Comparison of ENCODE assay signal across 8 mouse cellular contexts in the genomic region with DNA sequence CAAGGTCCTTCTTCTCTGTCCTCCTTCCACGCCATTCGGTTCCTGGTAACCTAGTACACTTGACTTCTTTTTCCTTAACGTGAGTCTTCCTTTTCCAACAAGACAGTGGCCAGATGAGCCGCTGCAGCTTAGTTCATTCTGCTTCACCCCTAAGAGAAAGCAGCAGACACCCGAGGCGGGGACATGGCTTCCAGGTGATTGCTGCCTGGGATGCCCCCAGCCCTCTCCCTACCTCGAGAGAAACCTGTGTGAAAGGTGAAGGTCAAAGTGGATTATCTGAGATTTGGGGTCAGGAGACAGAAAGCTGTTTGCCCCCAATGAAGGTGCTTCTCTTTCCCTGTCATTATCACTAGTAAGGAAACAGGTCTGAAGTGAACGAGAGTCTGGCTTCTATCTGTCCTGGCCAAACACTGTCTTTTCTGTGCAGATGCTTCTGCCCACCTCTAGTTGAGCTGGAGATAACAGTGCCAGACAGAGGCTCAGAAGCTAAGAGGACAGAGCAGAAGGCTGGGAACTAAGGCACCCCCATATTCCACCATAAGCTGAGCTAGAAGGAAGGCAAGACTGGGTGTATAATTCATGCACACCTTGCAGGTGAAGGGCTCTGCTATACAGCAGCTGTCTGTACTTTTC. TPM values are rescaled to one million over a fixed set of nuclear protein-coding genes. Genes with fewer than 3 reads are reported as not detected.
DNase-seq lines count a peak whose midpoint lies in the region; ATAC-seq lines count a peak whose summit lies in the region.

No protein-coding gene starts in this region.

- H3K4me1 ChIP-seq in heart, embryonic 13.5 days, result peaks cover 14% of the 10 kb centered on the region
- no peaks in the 10 kb centered on the region; the same call in 1 of the 2 replicates for H3K4me1 ChIP-seq in embryonic facial prominence, embryonic 11.5 days (ENCODE audit: control insufficient read depth, insufficient read depth, low read length)
- H3K4me1 ChIP-seq in hindbrain, embryonic 15.5 days (replicated peaks), result peaks cover 14% of the 10 kb centered on the region
- H3K4me1 ChIP-seq in midbrain, embryonic 11.5 days (ENCODE audit: control insufficient read depth, insufficient read depth, low read length), result peaks cover 3% of the 10 kb centered on the region

- peak overlapping the region; percentile 78 for H3K9ac ChIP-seq in heart, embryonic 13.5 days
- no peak overlapping the region; the same call in 1 of the 2 replicates for H3K9ac ChIP-seq in embryonic facial prominence, embryonic 11.5 days (replicated peaks; ENCODE audit: low read length)
- peak overlapping the region; percentile 28; the same call in 1 of the 2 replicates for H3K9ac ChIP-seq in hindbrain, embryonic 15.5 days
- H3K9ac ChIP-seq in midbrain, embryonic 11.5 days (ENCODE audit: low read length), result peak overlapping the region; percentile 47; the same call in 1 of the 2 replicates

- H3K4me3 ChIP-seq in heart, embryonic 13.5 days, result peak overlapping the region; percentile 49
- no peak overlapping the region for H3K4me3 ChIP-seq in embryonic facial prominence, embryonic 11.5 days (ENCODE audit: low read depth, low read length)
- H3K4me3 ChIP-seq in hindbrain, embryonic 15.5 days, result peak overlapping the region; percentile 32
- peak overlapping the region; percentile 13; the same call in 1 of the 2 replicates for H3K4me3 ChIP-seq in midbrain, embryonic 11.5 days (ENCODE audit: low read depth, low read length)

- no peak overlapping the region for H3K27ac ChIP-seq in heart, embryonic 13.5 days (replicated peaks)
- no peak overlapping the region for H3K27ac ChIP-seq in embryonic facial prominence, embryonic 11.5 days (replicated peaks; ENCODE audit: low read depth, low read length)
- H3K27ac ChIP-seq in hindbrain, embryonic 15.5 days (replicated peaks), result 0 out of 2 replicates have a peak overlapping the region, but pooled peaks have one; percentile 9
- H3K27ac ChIP-seq in midbrain, embryonic 11.5 days (ENCODE audit: low read depth, low read length), result no peak overlapping the region

- H3K36me3 ChIP-seq in heart, embryonic 13.5 days, result peaks cover 33% of the 10 kb centered on the region
- H3K36me3 ChIP-seq in embryonic facial prominence, embryonic 11.5 days (replicated peaks; ENCODE audit: control insufficient read depth, insufficient read depth, low read depth, low read length), result no peaks in the 10 kb centered on the region
- H3K36me3 ChIP-seq in hindbrain, embryonic 15.5 days, result peaks cover 19% of the 10 kb centered on the region; the same call in 1 of the 2 replicates
- peaks cover 3% of the 10 kb centered on the region; the same call in 1 of the 2 replicates for H3K36me3 ChIP-seq in midbrain, embryonic 11.5 days (ENCODE audit: control insufficient read depth, insufficient read depth, low read length)

- peaks cover 25% of the 10 kb centered on the region for H3K27me3 ChIP-seq in heart, embryonic 13.5 days (replicated peaks)
- H3K27me3 ChIP-seq in embryonic facial prominence, embryonic 11.5 days (ENCODE audit: control insufficient read depth, insufficient read depth, low read length), result no peaks in the 10 kb centered on the region; the same call in 1 of the 2 replicates
- no peaks in the 10 kb centered on the region for H3K27me3 ChIP-seq in hindbrain, embryonic 15.5 days
- H3K27me3 ChIP-seq in midbrain, embryonic 11.5 days (ENCODE audit: control insufficient read depth, insufficient read depth, low read length), result no peaks in the 10 kb centered on the region

- ATAC-seq in heart, embryonic 13.5 days (ENCODE audit: extremely low read depth, insufficient number of reproducible peaks, low FRiP score, low TSS enrichment), result no peak
- no peak for ATAC-seq in embryonic facial prominence, embryonic 11.5 days (replicated peaks; ENCODE audit: insufficient number of reproducible peaks, low FRiP score, low TSS enrichment, low read depth)
- no peak for ATAC-seq in hindbrain, embryonic 15.5 days (ENCODE audit: low FRiP score, low read depth)
- ATAC-seq in midbrain, embryonic 11.5 days (ENCODE audit: low FRiP score), result no peak
- no peak for ATAC-seq in granulocyte monocyte progenitor cell, adult 5-6 weeks (replicated peaks; ENCODE audit: poor library complexity, severe bottlenecking)

- H3K9me3 ChIP-seq in heart, embryonic 13.5 days, result no peaks in the 10 kb centered on the region
- no peaks in the 10 kb centered on the region for H3K9me3 ChIP-seq in embryonic facial prominence, embryonic 11.5 days (replicated peaks; ENCODE audit: control insufficient read depth, low read length)
- no peaks in the 10 kb centered on the region for H3K9me3 ChIP-seq in hindbrain, embryonic 15.5 days
- no peaks in the 10 kb centered on the region for H3K9me3 ChIP-seq in midbrain, embryonic 11.5 days (ENCODE audit: control insufficient read depth, low read length)

- 27% methylated on average over 8 of the region's 8 CpGs for WGBS in heart, embryonic 13.5 days
- WGBS in embryonic facial prominence, embryonic 11.5 days, result 44% methylated on average over 8 of the region's 8 CpGs
- 46% methylated on average over 8 of the region's 8 CpGs for WGBS in hindbrain, embryonic 15.5 days
- 44% methylated on average over 8 of the region's 8 CpGs for WGBS in midbrain, embryonic 11.5 days

- peak overlapping the region; percentile 80 for H3K4me2 ChIP-seq in heart, embryonic 13.5 days
- H3K4me2 ChIP-seq in embryonic facial prominence, embryonic 11.5 days (ENCODE audit: low read depth, low read length), result peak overlapping the region; percentile 26
- peak overlapping the region; percentile 58 for H3K4me2 ChIP-seq in hindbrain, embryonic 15.5 days
- H3K4me2 ChIP-seq in midbrain, embryonic 11.5 days, result peak overlapping the region; percentile 40

- DNase-seq in heart, adult 18-20 months, result no peak
- no peak for DNase-seq in embryonic facial prominence, embryonic 11.5 days (ENCODE audit: low spot score)
- no peak for DNase-seq in midbrain, embryonic 11.5 days (ENCODE audit: low spot score, missing footprints)
- no peak for DNase-seq in adrenal gland, adult 8-10 months
- no peak for DNase-seq in left cerebral cortex, postnatal 4 days

- intact Hi-C loops in left cerebral cortex, postnatal 4 days (cut with DNase I), result loop anchor here (2.0 kb wide), 1 partner anchor 29 kb away; no protein-coding TSS in a partner anchor

RNA-seq across cellular contexts. Expression of a gene that starts 16.8 kb away (rescaled TPM):
- polyA plus RNA-seq in heart, embryonic 13.5 days (2015; fragmentation: Nextera tagmentation; extraction: Ambion mirVana), result 34.7 and 36.6 TPM in 2 replicates
- 10 to 100 TPM; 18.8 to 19.6 TPM for total RNA-seq in heart, adult 18-20 months (2021)
- polyA plus RNA-seq in embryonic facial prominence, embryonic 11.5 days (2014; fragmentation: Nextera tagmentation; extraction: Ambion mirVana), result 28.1 and 31.7 TPM in 2 replicates
- polyA plus RNA-seq in hindbrain, embryonic 15.5 days (2015; fragmentation: Nextera tagmentation; extraction: Ambion mirVana), result 68.3 and 71.7 TPM in 2 replicates
- polyA plus RNA-seq in midbrain, embryonic 11.5 days (2014; fragmentation: Nextera tagmentation; extraction: Ambion mirVana), result 36.9 and 42.0 TPM in 2 replicates
- total RNA-seq in adrenal gland, adult 8-10 months (2022), result 10 to 100 TPM; 46.9 to 67.5 (median 53.0) TPM
- total RNA-seq in granulocyte monocyte progenitor cell, adult 5-6 weeks (2014; fragmentation: Nextera tagmentation), result 109 and 124 TPM in 2 replicates
- 110 and 120 TPM in 2 replicates for total RNA-seq in granulocyte monocyte progenitor cell, adult 5-6 weeks (2017)
- total RNA-seq in left cerebral cortex, postnatal 4 days (2021), result 10 to 100 TPM; 92.7 to 96.6 TPM

RNA-seq across cellular contexts. Expression of a gene that starts 20.0 kb away (rescaled TPM):
- 1.5 and 2.4 TPM in 2 replicates for polyA plus RNA-seq in heart, embryonic 13.5 days (2015; fragmentation: Nextera tagmentation; extraction: Ambion mirVana)
- total RNA-seq in heart, adult 18-20 months (2021), result 1 to 10 TPM; 1.3 to 1.7 TPM
- polyA plus RNA-seq in embryonic facial prominence, embryonic 11.5 days (2014; fragmentation: Nextera tagmentation; extraction: Ambion mirVana), result 1.3 and 1.5 TPM in 2 replicates
- polyA plus RNA-seq in hindbrain, embryonic 15.5 days (2015; fragmentation: Nextera tagmentation; extraction: Ambion mirVana), result 11.6 and 13.6 TPM in 2 replicates
- 0.53 and 0.58 TPM in 2 replicates for polyA plus RNA-seq in midbrain, embryonic 11.5 days (2014; fragmentation: Nextera tagmentation; extraction: Ambion mirVana)
- total RNA-seq in adrenal gland, adult 8-10 months (2022), result 1 to 10 TPM; 3.0 to 8.9 (median 4.8) TPM
- not detected in 2 replicates for total RNA-seq in granulocyte monocyte progenitor cell, adult 5-6 weeks (2014; fragmentation: Nextera tagmentation)
- not detected in 2 replicates for total RNA-seq in granulocyte monocyte progenitor cell, adult 5-6 weeks (2017)
- 10 to 100 TPM; 15.1 to 19.1 TPM for total RNA-seq in left cerebral cortex, postnatal 4 days (2021)

RNA-seq across cellular contexts. Expression of a gene that starts 34.5 kb away (rescaled TPM):
- polyA plus RNA-seq in heart, embryonic 13.5 days (2015; fragmentation: Nextera tagmentation; extraction: Ambion mirVana), result 23.4 and 26.2 TPM in 2 replicates
- total RNA-seq in heart, adult 18-20 months (2021), result 10 to 100 TPM; 16.2 to 19.5 TPM
- 60.7 and 64.8 TPM in 2 replicates for polyA plus RNA-seq in embryonic facial prominence, embryonic 11.5 days (2014; fragmentation: Nextera tagmentation; extraction: Ambion mirVana)
- polyA plus RNA-seq in hindbrain, embryonic 15.5 days (2015; fragmentation: Nextera tagmentation; extraction: Ambion mirVana), result 40.3 and 43.2 TPM in 2 replicates
- polyA plus RNA-seq in midbrain, embryonic 11.5 days (2014; fragmentation: Nextera tagmentation; extraction: Ambion mirVana), result 60.5 and 64.4 TPM in 2 replicates
- total RNA-seq in adrenal gland, adult 8-10 months (2022), result 10 to 100 TPM; 30.2 to 40.2 (median 35.0) TPM
- total RNA-seq in granulocyte monocyte progenitor cell, adult 5-6 weeks (2014; fragmentation: Nextera tagmentation), result 47.7 and 84.2 TPM in 2 replicates
- 58.5 and 59.9 TPM in 2 replicates for total RNA-seq in granulocyte monocyte progenitor cell, adult 5-6 weeks (2017)
- total RNA-seq in left cerebral cortex, postnatal 4 days (2021), result 10 to 100 TPM; 44.5 to 51.7 TPM

Comparison
In these comparisons a context has a peak if more than half of its experiments do, and no peak if none do; other contexts are left out.
1. H3K4me2 ChIP-seq: peak in every context shown above with its lines; median percentile 80 in heart, embryonic 13.5 days; 58 in hindbrain, embryonic 15.5 days; 40 in midbrain, embryonic 11.5 days; 26 in embryonic facial prominence, embryonic 11.5 days.